Mouse (Mus musculus): ENCODE measurements at regions not wholly inside any gene's neighbourhood (a gene's known extent, or its start where the extent isn't known, plus 50 kb on each side); places are given as distances from the start of the nearest gene placed in this dataset.

DNA sequence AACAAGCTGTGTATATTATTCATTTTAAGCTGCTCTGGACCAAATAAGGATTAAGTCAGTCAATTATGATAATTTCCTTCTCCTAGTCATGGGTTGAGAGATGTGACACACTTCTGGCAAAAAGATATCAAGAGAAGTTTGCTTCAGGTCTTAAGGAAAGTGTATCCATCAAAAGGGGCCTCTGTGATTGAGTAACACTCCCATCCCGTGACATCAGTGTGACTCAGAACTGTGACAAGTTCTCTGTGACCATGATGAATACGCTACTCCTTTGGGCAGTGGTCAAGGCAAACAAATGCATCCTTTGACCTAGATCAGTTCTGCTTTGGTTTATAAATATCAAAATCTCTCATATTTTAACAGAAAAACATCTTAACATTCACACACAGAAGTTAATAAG lies 290.8 kb upstream of the Adgrl4 start:
- intact Hi-C loops (cut with DNase I) = no loop called here
- no peak for DNase-seq (ENCODE audit: low spot score)

DNA sequence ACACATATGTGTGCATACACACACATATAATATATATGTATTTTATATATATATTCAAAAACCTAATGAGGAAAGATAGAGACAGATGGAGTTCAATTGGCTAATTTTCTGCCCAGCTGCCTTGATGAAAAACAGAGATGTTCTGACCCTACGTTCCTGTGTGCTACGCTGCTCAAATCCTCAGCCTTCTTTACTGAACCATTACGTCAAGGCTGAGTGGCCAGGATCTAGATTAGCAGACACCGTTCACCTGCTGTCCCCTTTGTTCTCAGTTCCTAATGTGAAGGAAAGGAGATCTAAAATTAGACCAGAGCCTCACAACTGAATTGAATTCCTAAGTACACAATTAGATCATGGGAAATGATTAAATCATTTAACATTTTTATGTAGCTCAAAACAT lies 284.3 kb upstream of the Adgrl4 start:
- no peak for DNase-seq (ENCODE audit: low spot score)
- intact Hi-C loops (cut with DNase I) = no loop called here

GRCm38 (mm10) chr3:151160516-151160915 lies 277.2 kb upstream of the Adgrl4 start:
- no peak for DNase-seq (ENCODE audit: low spot score)
- intact Hi-C loops (cut with DNase I) = no loop called here

- DNase-seq (ENCODE audit: low spot score) = no peak
- intact Hi-C loops (cut with DNase I) = no loop called here
These were observed 255.6 kb upstream of the Adgrl4 start for GRCm38 (mm10) chr3:151182132-151182531.

DNA sequence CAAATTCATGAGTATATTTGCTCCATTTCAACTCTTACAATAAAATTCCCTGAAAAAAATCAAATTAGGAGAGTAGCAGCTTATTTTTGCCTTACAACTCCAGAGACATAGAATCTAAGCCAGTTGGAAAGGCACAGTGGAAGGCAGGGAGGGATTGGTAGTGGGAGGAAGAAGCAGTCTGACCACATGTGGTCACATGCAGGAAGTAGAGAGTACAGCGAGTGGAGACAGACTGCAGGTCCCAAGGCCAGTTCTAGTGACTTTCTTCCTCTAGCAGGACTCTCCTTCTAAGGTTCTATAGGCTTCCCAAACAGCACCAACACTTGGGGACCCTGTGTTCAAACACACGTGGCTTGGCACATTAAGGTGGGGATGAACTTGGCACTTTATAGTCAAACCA lies 245.6 kb upstream of the Adgrl4 start:
- DNase-seq (ENCODE audit: low spot score) = no peak
- intact Hi-C loops (cut with DNase I) = no loop called here

DNA sequence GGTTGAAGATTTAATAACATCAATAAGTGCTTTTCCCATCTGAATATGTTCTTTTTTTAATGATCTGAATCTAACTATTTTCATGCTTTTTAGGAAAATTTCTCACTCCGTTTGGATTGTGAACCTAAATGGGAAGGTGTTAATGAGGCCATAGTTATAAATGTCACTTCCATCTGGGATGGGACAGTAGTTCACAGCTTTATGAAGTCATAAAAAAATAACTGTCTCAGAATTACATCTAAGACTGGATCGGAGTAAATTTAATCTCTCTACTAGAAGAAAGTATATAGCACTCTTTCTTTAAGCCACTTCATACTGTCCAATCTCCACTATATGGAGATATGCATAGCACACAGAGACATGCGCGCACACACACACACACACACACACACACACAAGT lies 226.7 kb upstream of the Adgrl4 start:
- intact Hi-C loops (cut with DNase I) = no loop called here
- DNase-seq (ENCODE audit: low spot score) = no peak

DNA sequence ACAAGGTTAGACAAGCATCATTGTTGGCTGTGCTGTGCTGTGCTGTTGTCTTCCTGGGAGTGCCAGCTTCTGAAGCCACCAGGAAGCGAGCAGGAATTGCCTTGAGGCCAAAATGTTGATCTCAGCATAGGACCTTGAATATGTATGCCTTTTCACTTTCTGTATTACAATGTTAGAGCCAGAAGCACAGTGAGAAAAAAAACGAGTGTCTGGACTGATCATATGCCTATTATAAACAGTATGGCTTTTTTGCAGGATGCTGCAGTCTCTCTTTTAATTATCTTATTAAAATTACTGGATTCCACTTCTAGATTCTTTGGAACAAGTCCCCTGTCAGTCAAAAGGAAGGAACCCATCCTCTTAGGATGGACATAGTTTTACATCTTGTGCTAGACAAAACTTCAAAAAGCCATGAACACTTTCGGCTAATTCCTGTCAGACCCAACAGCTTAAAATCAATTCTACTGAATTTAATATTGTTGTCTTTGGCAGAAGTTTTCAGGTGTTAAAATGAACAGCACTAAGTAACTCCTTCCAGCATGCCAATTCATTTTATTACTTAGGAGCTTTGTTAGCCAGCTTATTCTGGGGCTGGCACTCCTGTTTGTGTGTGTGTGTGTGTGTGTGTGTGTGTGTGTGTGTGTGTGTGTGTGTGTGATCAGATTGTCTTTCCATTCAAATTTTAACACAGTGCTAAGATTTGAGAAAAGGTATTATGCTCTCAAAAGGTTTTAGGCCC lies 220.8 kb upstream of the Adgrl4 start:
- intact Hi-C loops (cut with DNase I) = no loop called here

DNA sequence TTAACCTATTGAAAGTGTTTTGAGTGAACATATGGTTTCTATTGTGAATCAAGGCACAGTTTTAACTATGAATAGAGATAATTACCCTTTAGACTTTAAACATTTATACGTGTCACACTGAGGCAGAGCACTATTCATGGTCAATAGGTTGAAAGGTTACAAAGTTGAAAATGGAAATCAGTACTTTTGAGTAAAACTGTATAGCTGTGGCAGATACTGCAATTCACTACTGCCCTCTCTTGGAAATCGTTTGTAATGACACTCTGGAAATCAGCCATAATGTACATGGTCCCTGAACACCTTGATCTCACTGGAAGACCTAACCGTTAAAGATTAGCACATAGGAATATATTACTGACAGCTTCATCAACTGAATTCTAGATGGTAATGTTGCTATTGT lies 215.3 kb upstream of the Adgrl4 start:
- intact Hi-C loops (cut with DNase I) = no loop called here
- DNase-seq (ENCODE audit: low spot score) = no peak

More for the DNA sequence above, 220.8 kb upstream of the Adgrl4 start:
- no peak for DNase-seq (ENCODE audit: low spot score)

DNA sequence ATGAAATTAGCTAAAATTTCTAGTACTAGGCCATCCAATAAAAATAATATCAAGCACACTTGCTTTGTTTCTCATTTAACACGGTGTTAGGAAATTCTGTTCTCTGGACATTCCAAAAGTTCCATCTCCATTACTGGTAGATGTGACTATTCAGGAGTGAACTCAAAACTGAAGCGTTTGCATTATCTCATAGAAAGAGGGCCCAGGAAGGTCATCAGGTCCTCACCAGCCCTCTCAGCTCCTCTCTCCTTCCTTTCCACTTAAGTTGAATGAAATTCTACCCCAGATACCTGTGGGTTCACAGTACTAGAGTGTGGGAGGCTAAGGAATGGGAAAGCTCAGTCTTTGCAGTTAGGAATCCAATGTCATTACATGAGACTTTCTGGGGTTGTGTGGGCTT lies 185.2 kb upstream of the Adgrl4 start:
- intact Hi-C loops (cut with DNase I) = no loop called here
- DNase-seq (ENCODE audit: low spot score) = no peak

DNA sequence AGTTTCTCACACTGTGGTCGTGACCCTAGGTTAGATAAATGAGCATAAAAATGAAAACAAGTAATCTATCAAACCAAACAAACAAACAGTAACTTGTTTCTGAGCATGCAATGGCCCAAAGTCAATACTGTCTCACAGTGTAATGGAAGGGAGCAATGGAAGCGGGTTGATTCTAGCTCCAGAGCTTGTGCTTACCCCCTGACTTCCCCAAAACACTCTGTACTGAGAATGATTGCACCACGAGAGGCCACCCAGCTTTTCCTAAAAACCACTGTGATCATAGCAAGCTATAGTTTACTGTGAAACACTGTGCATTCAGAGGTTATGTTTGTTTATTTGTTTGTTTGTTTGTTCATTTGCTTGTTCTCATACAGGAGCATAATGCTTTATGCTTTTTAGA lies 174.9 kb upstream of the Adgrl4 start:
- intact Hi-C loops (cut with DNase I) = no loop called here
- DNase-seq (ENCODE audit: low spot score) = no peak

DNA sequence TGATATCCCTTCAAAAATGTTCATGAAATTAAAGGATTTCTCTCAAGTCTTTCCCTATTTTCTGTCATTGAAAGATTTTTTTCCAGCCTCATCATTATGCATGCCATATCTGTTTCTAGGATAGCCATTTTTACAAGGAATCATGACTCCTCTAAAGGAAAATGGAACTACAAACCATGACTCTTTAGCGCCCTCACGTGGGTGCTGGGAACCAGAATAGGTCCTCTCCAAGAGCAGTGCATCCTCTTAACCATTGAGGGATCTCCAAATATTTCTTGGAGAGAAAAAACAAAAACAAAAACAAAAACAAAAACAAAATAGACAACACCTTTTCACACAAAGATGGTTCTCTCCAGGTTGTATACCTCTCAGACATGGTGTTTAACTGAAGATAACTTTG lies 172.0 kb upstream of the Adgrl4 start:
- no peak for DNase-seq (ENCODE audit: low spot score)
- intact Hi-C loops (cut with DNase I) = no loop called here

DNA sequence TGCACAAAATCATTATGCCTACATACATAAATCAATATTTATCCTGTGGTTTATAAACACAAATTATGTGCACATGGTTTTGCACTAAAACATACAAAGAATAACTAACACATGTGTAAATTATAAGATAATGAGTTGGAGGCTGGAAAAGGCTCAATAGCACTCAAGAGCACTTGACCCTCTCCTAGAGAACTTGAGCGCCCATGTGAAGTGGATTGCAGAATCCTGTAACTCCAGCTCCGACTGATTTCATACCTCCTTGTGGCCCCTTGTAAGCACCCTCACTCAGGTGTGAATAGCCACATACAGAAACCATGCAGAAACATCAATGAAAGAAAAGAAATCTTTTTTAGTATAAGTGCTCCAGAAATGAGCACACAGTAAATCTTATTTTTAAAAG lies 168.2 kb upstream of the Adgrl4 start:
- DNase-seq (ENCODE audit: low spot score) = no peak
- intact Hi-C loops (cut with DNase I) = no loop called here

DNA sequence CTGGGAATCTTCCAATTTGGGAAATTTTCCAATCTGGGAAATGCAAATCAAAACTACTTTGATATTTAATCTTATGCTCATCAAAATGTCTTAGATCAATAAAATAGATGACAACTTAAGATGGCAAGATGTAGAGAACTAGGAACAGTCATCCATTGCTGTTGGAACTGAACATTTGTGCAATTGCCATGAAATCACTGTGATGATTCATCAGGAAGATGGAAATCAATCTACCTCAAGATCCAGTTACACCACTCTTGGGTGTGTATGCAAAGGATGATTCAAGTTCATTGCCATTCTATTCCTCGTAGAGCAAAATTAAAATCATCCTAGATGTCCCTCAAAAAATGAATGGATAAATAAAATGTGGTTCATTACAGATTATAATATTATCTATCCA lies 153.9 kb upstream of the Adgrl4 start:
- intact Hi-C loops (cut with DNase I) = no loop called here
- DNase-seq (ENCODE audit: low spot score) = no peak

DNA sequence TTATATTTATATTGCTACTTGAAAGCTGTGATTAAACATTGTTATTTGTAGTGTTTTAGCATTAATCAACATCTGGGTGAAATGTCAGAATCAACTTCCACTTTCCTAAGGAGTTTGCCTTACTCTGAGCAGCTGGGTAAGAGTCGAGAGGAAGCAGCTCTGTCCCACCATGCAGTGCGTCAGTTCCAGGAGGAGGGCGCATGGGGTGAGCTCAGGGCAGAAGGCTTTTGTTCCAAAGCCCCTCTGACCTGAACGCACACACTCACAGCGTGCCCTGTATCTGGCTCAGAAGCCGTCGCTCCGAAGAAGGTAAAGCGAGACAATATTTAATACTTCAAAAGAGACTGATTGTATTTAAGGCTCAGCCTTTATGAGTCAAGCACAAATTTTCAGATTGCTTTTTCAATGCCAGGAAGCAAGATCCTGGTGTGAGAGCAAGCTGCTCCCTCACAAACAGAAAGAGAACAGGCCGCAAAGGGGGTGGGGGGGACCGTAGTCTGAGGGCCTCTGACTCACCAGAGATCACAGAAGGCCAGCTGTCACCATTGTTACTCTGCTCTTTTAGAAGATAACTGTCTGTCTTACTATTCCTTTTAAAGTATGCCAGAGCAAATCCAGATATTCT lies 143.6 kb upstream of the Adgrl4 start:
- intact Hi-C loops (cut with DNase I) = loop anchor here (2.0 kb wide), 1 partner anchor 37 kb away; no protein-coding TSS in a partner anchor
- peak; percentile 33 for DNase-seq (ENCODE audit: low spot score)

GRCm38 (mm10) chr3:151294606-151295005 lies 143.1 kb upstream of the Adgrl4 start:
- no peak for DNase-seq (ENCODE audit: low spot score)
- intact Hi-C loops (cut with DNase I) = loop anchor here (2.0 to 5.0 kb wide), 3 partner anchors 36 to 143 kb away; partner anchors contain the start of gene Adgrl4

DNA sequence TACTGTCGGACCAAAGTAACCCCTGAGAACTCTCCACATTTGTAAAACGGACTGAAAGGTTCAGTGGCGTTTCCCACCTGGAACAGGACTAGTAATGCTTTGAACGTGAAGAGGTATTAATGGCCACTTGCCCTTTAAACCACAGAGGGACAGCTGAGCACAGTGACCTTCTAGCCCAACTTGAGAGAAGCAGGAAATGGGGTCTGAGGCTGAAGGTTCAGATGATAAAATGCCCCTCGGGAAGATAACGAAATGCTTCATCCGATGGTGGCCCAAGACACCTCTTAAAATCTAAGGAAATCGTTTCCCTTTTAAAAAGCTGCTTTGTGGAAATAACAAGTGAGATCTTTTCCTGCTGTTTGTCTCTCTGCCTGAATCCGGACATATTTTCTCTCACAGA lies 142.7 kb upstream of the Adgrl4 start:
- DNase-seq (ENCODE audit: low spot score) = no peak
- intact Hi-C loops (cut with DNase I) = loop anchor here (2.0 to 5.0 kb wide), 3 partner anchors 36 to 142 kb away; partner anchors contain the start of gene Adgrl4

DNA sequence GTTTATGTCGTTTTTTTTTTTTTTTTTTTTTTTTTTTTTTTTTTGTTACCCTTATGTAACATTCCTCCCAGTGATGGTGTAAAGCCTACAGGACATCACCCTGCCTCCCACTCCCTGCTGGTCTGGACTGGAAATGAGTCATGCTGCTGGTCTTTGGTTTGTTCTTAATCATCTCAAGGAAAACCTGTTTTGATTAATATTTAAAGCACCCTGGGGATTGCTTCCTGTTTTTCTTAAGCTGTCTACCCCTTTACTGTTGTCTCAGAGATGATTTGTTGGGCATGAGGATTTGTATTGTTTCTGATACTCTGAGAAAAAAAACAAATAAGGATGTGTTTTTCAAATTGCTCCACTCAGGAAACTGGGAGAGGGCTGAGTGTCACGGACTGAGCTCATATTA lies 139.4 kb upstream of the Adgrl4 start:
- intact Hi-C loops (cut with DNase I) = loop anchor here (5.0 kb wide), 2 partner anchors 124 to 139 kb away; partner anchors contain the start of gene Adgrl4
- peak; percentile 3 for DNase-seq (ENCODE audit: low spot score)

DNA sequence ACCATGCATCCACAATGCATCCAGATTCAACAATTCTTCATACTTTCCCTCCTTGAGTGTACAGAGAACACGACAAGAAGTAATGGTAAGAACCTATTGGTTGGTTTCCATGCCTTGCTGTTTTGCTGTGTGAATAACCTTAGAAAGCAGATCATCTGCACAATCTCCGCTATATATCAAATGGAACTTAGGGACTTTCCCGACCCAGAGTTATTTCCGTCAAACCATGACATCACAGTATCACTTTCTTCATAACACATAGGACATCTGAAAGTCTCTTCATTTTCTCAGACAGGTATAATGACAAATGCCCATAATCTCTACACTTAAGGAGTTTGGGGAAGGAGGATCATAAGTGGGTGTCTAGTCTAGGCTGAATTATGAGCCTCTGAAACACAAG lies 132.3 kb upstream of the Adgrl4 start:
- intact Hi-C loops (cut with DNase I) = no loop called here

GRCm38 (mm10) chr3:151307975-151308374 lies 129.7 kb upstream of the Adgrl4 start:
- intact Hi-C loops (cut with DNase I) = no loop called here
- no peak for DNase-seq (ENCODE audit: low spot score)

More for the DNA sequence above, 132.3 kb upstream of the Adgrl4 start:
- DNase-seq (ENCODE audit: low spot score) = no peak

- intact Hi-C loops (cut with DNase I) = loop anchor here (2.0 kb wide), 2 partner anchors 21 to 119 kb away; no protein-coding TSS in a partner anchor
- peak; percentile 42 for DNase-seq (ENCODE audit: low spot score)
These were observed 113.9 kb upstream of the Adgrl4 start for GRCm38 (mm10) chr3:151323835-151324234.

GRCm38 (mm10) chr3:151329801-151330200 lies 107.9 kb upstream of the Adgrl4 start:
- intact Hi-C loops (cut with DNase I) = loop anchor here (2.0 to 5.0 kb wide), 2 partner anchors 35 to 92 kb away; no protein-coding TSS in a partner anchor
- DNase-seq (ENCODE audit: low spot score) = no peak
